Mouse (Mus musculus): ENCODE data around the gene 1700067K01Rik. TPM values are rescaled to one million over a fixed set of nuclear protein-coding genes. Genes with fewer than 3 reads are reported as not detected.

The 1700067K01Rik gene
- total and polyA plus RNA-seq, 3 experiments = 0.53 to 0.69 TPM; not detected in 1

DNA sequence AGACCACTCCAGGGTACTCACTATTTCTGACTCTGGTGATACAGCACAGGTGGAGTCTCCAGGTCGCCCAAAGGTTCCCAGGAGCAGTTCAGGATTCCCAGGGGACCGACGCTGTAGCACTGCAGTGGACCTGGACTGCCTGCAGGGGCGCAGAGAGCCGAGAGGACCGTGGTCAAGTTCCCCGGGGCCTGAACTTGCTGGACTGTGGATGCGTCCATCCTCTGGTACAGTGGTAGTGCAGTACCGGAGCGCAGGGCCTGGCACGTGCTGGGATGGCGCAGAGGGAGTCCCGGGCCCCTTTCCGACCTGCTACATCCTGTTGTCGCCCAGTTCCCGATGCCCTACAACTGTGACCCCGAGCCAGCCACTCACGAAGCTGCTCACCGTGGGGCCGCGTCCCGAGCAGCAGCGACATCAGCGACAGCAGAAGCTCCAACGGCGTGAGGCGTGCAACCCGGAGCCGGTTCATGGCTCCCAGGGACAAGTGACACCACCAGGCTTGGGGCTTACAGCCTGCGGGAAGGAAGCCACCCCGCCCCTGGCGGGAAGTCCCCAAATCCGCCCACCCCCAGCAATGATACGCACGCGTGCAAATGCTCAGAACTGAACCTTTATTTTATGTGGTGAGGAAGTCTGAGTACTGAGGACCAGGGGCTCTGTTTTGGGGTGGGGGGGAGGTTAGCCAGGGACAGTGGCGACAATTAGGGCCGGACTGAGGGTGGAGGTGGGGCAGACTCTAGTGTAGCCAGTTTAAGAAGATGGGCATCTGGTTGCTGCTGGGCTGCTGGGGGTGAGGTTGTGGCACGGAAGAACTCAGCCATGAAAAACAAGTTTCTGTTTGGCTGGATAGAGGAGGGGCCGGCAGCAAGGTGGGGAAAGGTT lies 41.0 kb downstream of the 1700067K01Rik start, which contains the start of gene Il27ra (continued):
- TF ChIP-seq CHD2 (IDR thresholded peaks at IDR 0.05; ENCODE audit: low read length) (no peak), NRF1 (IDR thresholded peaks at IDR 0.05; ENCODE audit: insufficient read depth, low read depth, low read length, poor library complexity, severe bottlenecking) (peak; percentile 75), CTCF (IDR thresholded peaks at IDR 0.05 in 2 of 3, conservative IDR thresholded peaks at IDR 0.05 in 1 of 3; ENCODE audit: control insufficient read depth in 1 of 3, insufficient read depth in 1 of 3, low read depth in 2 of 3, low read length in 3 of 3, poor library complexity in 1 of 3, severe bottlenecking in 1 of 3) (peak; percentile 53 to 68 (median 57)), POLR2AphosphoS5 (IDR thresholded peaks at IDR 0.05; ENCODE audit: borderline replicate concordance, low read depth, low read length) (no peak), CHD1 (IDR thresholded peaks at IDR 0.05; ENCODE audit: low read depth, low read length) (no peak), TBP (IDR thresholded peaks at IDR 0.05; ENCODE audit: low read depth, low read length) (peak; percentile 77), RAD21 (IDR thresholded peaks at IDR 0.05; ENCODE audit: low read depth, low read length) (no peak), USF2 (IDR thresholded peaks at IDR 0.05; ENCODE audit: borderline replicate concordance in 1 of 2, insufficient read depth in 1 of 2, low read depth in 1 of 2, low read length in 2 of 2) (no peak)

DNA sequence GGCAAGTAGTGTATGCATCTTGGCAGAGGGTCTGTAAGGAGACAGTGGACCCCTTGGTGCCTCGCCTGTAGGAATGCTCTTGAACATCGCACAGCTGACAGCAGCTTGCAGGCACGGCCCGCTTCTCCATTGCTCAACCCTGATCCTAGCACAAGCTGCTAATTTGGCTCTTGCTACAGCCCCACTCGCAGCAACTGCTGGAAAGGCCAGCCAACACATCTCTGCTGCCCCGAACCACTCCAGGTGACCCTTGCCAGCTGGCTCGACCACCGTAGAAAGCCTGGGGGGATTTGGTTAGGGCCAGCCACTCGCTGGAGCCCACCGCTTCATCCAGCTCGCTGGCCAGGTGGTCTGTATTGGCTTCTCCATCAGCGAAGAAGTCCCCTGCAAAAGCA lies 41.6 kb downstream of the 1700067K01Rik start:
- Histone ChIP-seq H3K4me3 (ENCODE audit: control insufficient read depth in 1 of 2, insufficient read depth in 1 of 2, low read depth in 2 of 2, low read length in 2 of 2) (peak overlapping the region; percentile 87 to 89), H3K9me3 (replicated peaks; ENCODE audit: insufficient read depth, low read length) (no peaks in the 10 kb centered on the region), H3K36me3 (ENCODE audit: control insufficient read depth in 1 of 2, insufficient read depth in 2 of 2, low read length in 2 of 2) (peaks cover 2 to 4% of the 10 kb centered on the region in 2 experiments; a peak in 3 of 4 replicates), H3K79me2 (ENCODE audit: control insufficient read depth, insufficient read depth, low read length, poor library complexity) (peaks cover 16% of the 10 kb centered on the region), H3K4me1 (ENCODE audit: control insufficient read depth in 1 of 2, insufficient read depth in 2 of 2, low read length in 2 of 2) (peaks cover 0 to 19% of the 10 kb centered on the region in 2 experiments; a peak in 3 of 4 replicates), H3K9ac (ENCODE audit: control insufficient read depth, low read depth, low read length, poor library complexity, severe bottlenecking) (peak overlapping the region; percentile 92), H3K27me3 (ENCODE audit: control insufficient read depth in 1 of 2, insufficient read depth in 2 of 2, low read length in 2 of 2) (no peaks in the 10 kb centered on the region), H3K27ac (ENCODE audit: control insufficient read depth, low read depth, low read length) (no peak overlapping the region)
- TF ChIP-seq TCF12 (IDR thresholded peaks at IDR 0.05; ENCODE audit: low read depth, low read length) = no peak
- no peak for TF ChIP-seq USF1 (IDR thresholded peaks at IDR 0.05; ENCODE audit: low read depth, low read length)
- no peak for TF ChIP-seq GABPA (IDR thresholded peaks at IDR 0.05; ENCODE audit: low read depth, low read length)
- TF ChIP-seq RCOR1 (IDR thresholded peaks at IDR 0.05; ENCODE audit: low read depth, low read length) = no peak
- no peak for DNase-seq (ENCODE audit: low read depth, low spot score)

DNA sequence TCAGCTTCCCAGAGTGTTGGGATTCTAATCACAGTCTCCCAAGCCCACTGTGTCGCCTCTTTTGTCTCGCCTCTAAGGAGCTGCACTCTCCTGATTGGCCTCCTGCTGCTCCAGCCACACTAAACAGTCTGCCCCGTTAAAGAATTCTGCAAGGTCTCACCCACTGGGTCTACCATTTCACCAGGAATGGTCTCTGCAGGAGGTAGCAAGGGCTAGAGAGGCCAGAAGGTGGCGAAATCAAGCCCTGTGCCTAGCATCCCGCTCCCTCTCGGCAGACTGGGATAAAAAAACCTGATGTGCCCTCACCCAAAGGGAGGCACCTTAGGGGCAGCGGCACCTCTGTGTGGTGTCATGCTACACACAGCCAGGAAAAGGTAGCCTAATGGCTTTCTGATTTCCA lies 42.8 kb downstream of the 1700067K01Rik start:
- peaks cover 0 to 19% of the 10 kb centered on the region in 2 experiments; a peak in 3 of 4 replicates for H3K4me1 ChIP-seq (ENCODE audit: control insufficient read depth in 1 of 2, insufficient read depth in 2 of 2, low read length in 2 of 2)
- no peak overlapping the region for H3K4me3 ChIP-seq (ENCODE audit: control insufficient read depth in 1 of 2, insufficient read depth in 1 of 2, low read depth in 2 of 2, low read length in 2 of 2)
- DNase-seq (ENCODE audit: low read depth, low spot score) = no peak
- TF ChIP-seq USF1 (IDR thresholded peaks at IDR 0.05; ENCODE audit: low read depth, low read length) (no peak), MEF2A (IDR thresholded peaks at IDR 0.05; ENCODE audit: extremely low read depth, insufficient replicate concordance, low read depth, low read length, poor library complexity, severe bottlenecking) (no peak), NELFE (IDR thresholded peaks at IDR 0.05; ENCODE audit: low read depth, low read length) (no peak), MAX (IDR thresholded peaks at IDR 0.05; ENCODE audit: low read length) (no peak), TAL1 (IDR thresholded peaks at IDR 0.05; ENCODE audit: low read length) (no peak), MXI1 (IDR thresholded peaks at IDR 0.05; ENCODE audit: low read depth, low read length) (no peak), UBTF (IDR thresholded peaks at IDR 0.05; ENCODE audit: borderline replicate concordance, insufficient read depth, low read depth, low read length) (no peak), MAZ (IDR thresholded peaks at IDR 0.05; ENCODE audit: low read depth, low read length) (no peak), SIN3A (IDR thresholded peaks at IDR 0.05; ENCODE audit: low read length) (no peak), POLR2AphosphoS5 (IDR thresholded peaks at IDR 0.05; ENCODE audit: borderline replicate concordance, low read depth, low read length) (no peak), ZKSCAN1 (IDR thresholded peaks at IDR 0.05; ENCODE audit: low read depth, low read length) (no peak), RAD21 (IDR thresholded peaks at IDR 0.05; ENCODE audit: low read depth, low read length) (no peak), CTCF (IDR thresholded peaks at IDR 0.05 in 2 of 3, conservative IDR thresholded peaks at IDR 0.05 in 1 of 3; ENCODE audit: control insufficient read depth in 1 of 3, insufficient read depth in 1 of 3, low read depth in 2 of 3, low read length in 3 of 3, poor library complexity in 1 of 3, severe bottlenecking in 1 of 3) (no peak), NRF1 (IDR thresholded peaks at IDR 0.05; ENCODE audit: insufficient read depth, low read depth, low read length, poor library complexity, severe bottlenecking) (no peak), JUND (IDR thresholded peaks at IDR 0.05; ENCODE audit: low read depth, low read length) (no peak)
- no peaks in the 10 kb centered on the region for H3K27me3 ChIP-seq (ENCODE audit: control insufficient read depth in 1 of 2, insufficient read depth in 2 of 2, low read length in 2 of 2)
- peaks cover 0 to 4% of the 10 kb centered on the region in 2 experiments; a peak in 1 of 4 replicates for H3K36me3 ChIP-seq (ENCODE audit: control insufficient read depth in 1 of 2, insufficient read depth in 2 of 2, low read length in 2 of 2)
- H3K79me2 ChIP-seq (ENCODE audit: control insufficient read depth, insufficient read depth, low read length, poor library complexity) = peaks cover 16% of the 10 kb centered on the region
- no peak overlapping the region for H3K27ac ChIP-seq (ENCODE audit: control insufficient read depth, low read depth, low read length)
- no peak overlapping the region for H3K9ac ChIP-seq (ENCODE audit: control insufficient read depth, low read depth, low read length, poor library complexity, severe bottlenecking)
- no peaks in the 10 kb centered on the region for H3K9me3 ChIP-seq (replicated peaks; ENCODE audit: insufficient read depth, low read length)
